In the genomic region with DNA sequence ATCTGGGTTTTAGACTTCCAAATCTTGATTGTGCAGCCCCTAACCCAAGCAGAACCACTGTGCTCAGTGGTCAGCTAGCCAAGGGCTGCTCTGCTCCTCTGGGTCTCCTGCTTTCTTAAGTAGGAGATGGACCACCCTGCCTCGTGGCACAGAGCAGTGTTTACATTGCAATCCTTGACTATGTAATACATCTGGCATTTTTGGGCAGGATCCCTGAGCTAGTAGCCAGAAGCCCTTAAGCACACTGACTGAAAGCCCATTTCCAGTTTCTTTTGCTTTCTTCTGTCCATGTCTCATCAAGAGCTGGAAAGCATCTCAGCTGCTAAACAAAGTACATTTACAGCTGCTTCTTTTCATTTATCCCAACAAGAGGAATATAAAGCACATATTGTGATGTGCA, we compare ENCODE assay signal across 10 mouse cellular contexts. TPM values are rescaled to one million over a fixed set of nuclear protein-coding genes. Genes with fewer than 3 reads are reported as not detected.
DNase-seq lines count a peak whose midpoint lies in the region; ATAC-seq and TF ChIP-seq lines count a peak whose summit lies in the region.
"Had no signal": no experiment of that assay in that cellular context is flagged by ENCODE, and none has a peak within 500 bp of the region (broad histone marks: within the 10 kb centered on the region; RNA-seq: fewer than 3 reads in every experiment).

No protein-coding gene starts in this region.

- H3K4me1 ChIP-seq in lung, embryonic 14.5 days (ENCODE audit: insufficient read depth): peaks cover 80% of the 10 kb centered on the region
- H3K4me1 ChIP-seq in lung, adult 2 months (ENCODE audit: control insufficient read depth, insufficient read depth, low read length): peaks cover 22% of the 10 kb centered on the region
- H3K4me1 ChIP-seq in embryonic facial prominence, embryonic 12.5 days: peaks cover 87% of the 10 kb centered on the region
- peaks cover 98% of the 10 kb centered on the region for H3K4me1 ChIP-seq in hindbrain, embryonic 13.5 days (replicated peaks)
- H3K4me1 ChIP-seq in neural tube, embryonic 12.5 days: peaks cover 94% of the 10 kb centered on the region

- ATAC-seq in lung, embryonic 14.5 days (ENCODE audit: insufficient read depth): peak; percentile 47; the same call in 1 of the 2 replicates
- no peak for ATAC-seq in embryonic facial prominence, embryonic 12.5 days (ENCODE audit: insufficient number of reproducible peaks, insufficient read depth, low FRiP score, low TSS enrichment)
- ATAC-seq in hindbrain, embryonic 13.5 days (ENCODE audit: low FRiP score): no peak
- ATAC-seq in neural tube, embryonic 12.5 days (ENCODE audit: low FRiP score, low read depth): no peak

- no peak for TF ChIP-seq POLR2A in lung, adult 2 months (IDR thresholded peaks at IDR 0.05; ENCODE audit: borderline replicate concordance, extremely low read depth, low read depth, low read length)

- no peak for TF ChIP-seq CTCF in lung, embryonic 14.5 days (IDR thresholded peaks at IDR 0.05; ENCODE audit: low read depth)
- no peak for TF ChIP-seq CTCF in lung, adult 2 months (IDR thresholded peaks at IDR 0.05; ENCODE audit: insufficient read depth, low read length)
- TF ChIP-seq CTCF in left cerebral cortex, adult 2 months (IDR thresholded peaks at IDR 0.05): no peak

- peak overlapping the region; percentile 72 for H3K27ac ChIP-seq in lung, embryonic 14.5 days (ENCODE audit: low read depth)
- H3K27ac ChIP-seq in embryonic facial prominence, embryonic 12.5 days: peak overlapping the region; percentile 8; the same call in 1 of the 2 replicates
- peak overlapping the region; percentile 79 for H3K27ac ChIP-seq in hindbrain, embryonic 13.5 days
- no peak overlapping the region for H3K27ac ChIP-seq in neural tube, embryonic 12.5 days
- no peak overlapping the region for H3K27ac ChIP-seq in left cerebral cortex, adult 2 months
- H3K27ac ChIP-seq: liver, embryonic 14.5 days had no signal

- peak overlapping the region; percentile 91 for H3K4me2 ChIP-seq in lung, embryonic 14.5 days
- H3K4me2 ChIP-seq in embryonic facial prominence, embryonic 12.5 days (replicated peaks): peak overlapping the region; percentile 19
- H3K4me2 ChIP-seq in hindbrain, embryonic 13.5 days: peak overlapping the region; percentile 97
- peak overlapping the region; percentile 90 for H3K4me2 ChIP-seq in neural tube, embryonic 12.5 days (replicated peaks)

- intact Hi-C loops in left cerebral cortex, adult 2 months (cut with DNase I): no loop called here
- intact Hi-C loops in heart, postnatal 14 days (cut with DNase I): no loop called here

- H3K27me3 ChIP-seq in lung, embryonic 14.5 days (ENCODE audit: insufficient read depth, low read length): no peaks in the 10 kb centered on the region
- no peaks in the 10 kb centered on the region for H3K27me3 ChIP-seq in embryonic facial prominence, embryonic 12.5 days
- H3K27me3 ChIP-seq in hindbrain, embryonic 13.5 days: no peaks in the 10 kb centered on the region
- no peaks in the 10 kb centered on the region for H3K27me3 ChIP-seq in neural tube, embryonic 12.5 days (replicated peaks)

- H3K36me3 ChIP-seq in lung, embryonic 14.5 days (ENCODE audit: insufficient read depth): peaks cover 74% of the 10 kb centered on the region
- no peaks in the 10 kb centered on the region for H3K36me3 ChIP-seq in embryonic facial prominence, embryonic 12.5 days
- H3K36me3 ChIP-seq in hindbrain, embryonic 13.5 days: 0 out of 2 replicates have a peak, but pooled peaks cover 3% of the 10 kb centered on the region
- H3K36me3 ChIP-seq in neural tube, embryonic 12.5 days: no peaks in the 10 kb centered on the region

- peak overlapping the region; percentile 24 for H3K4me3 ChIP-seq in lung, embryonic 14.5 days (ENCODE audit: low read depth, low read length)
- H3K4me3 ChIP-seq in lung, adult 2 months (replicated peaks; ENCODE audit: extremely low read depth, low read depth, low read length): no peak overlapping the region
- H3K4me3 ChIP-seq in embryonic facial prominence, embryonic 12.5 days: no peak overlapping the region
- 0 out of 2 replicates have a peak overlapping the region, but pooled peaks have one; percentile 6 for H3K4me3 ChIP-seq in hindbrain, embryonic 13.5 days
- no peak overlapping the region for H3K4me3 ChIP-seq in neural tube, embryonic 12.5 days
- H3K4me3 ChIP-seq in left cerebral cortex, adult 2 months: no peak overlapping the region

- H3K9me3 ChIP-seq in lung, embryonic 14.5 days (ENCODE audit: low read depth, low read length): no peaks in the 10 kb centered on the region
- H3K9me3 ChIP-seq in embryonic facial prominence, embryonic 12.5 days: no peaks in the 10 kb centered on the region
- no peaks in the 10 kb centered on the region for H3K9me3 ChIP-seq in hindbrain, embryonic 13.5 days
- H3K9me3 ChIP-seq in neural tube, embryonic 12.5 days: no peaks in the 10 kb centered on the region

- WGBS in lung, embryonic 14.5 days: 5% methylated on average over 1 of the region's 1 CpGs
- 11% methylated on average over 1 of the region's 1 CpGs for WGBS in lung, adult 2 months
- WGBS in embryonic facial prominence, embryonic 12.5 days: 22% methylated on average over 1 of the region's 1 CpGs
- 34% methylated on average over 1 of the region's 1 CpGs for WGBS in hindbrain, embryonic 13.5 days
- 16% methylated on average over 1 of the region's 1 CpGs for WGBS in neural tube, embryonic 12.5 days

- peak; percentile 81 for DNase-seq in lung, embryonic 14.5 days
- DNase-seq in lung, adult 2 months: no peak
- DNase-seq in left cerebral cortex, adult 2 months (ENCODE audit: extremely low spot score in 1 of 2, low spot score in 2 of 2): no peak
- no peak for DNase-seq in heart, postnatal 14 days
- DNase-seq in spleen, postnatal 14 days (ENCODE audit: low spot score in 2 of 2): no peak
- DNase-seq: gastrocnemius, postnatal 36 days had no signal

- peak overlapping the region; percentile 5; the same call in 1 of the 2 replicates for H3K9ac ChIP-seq in lung, embryonic 14.5 days
- no peak overlapping the region for H3K9ac ChIP-seq in embryonic facial prominence, embryonic 12.5 days
- H3K9ac ChIP-seq in hindbrain, embryonic 13.5 days: 0 out of 2 replicates have a peak overlapping the region, but pooled peaks have one; percentile 29
- H3K9ac ChIP-seq in neural tube, embryonic 12.5 days: no peak overlapping the region
- H3K9ac ChIP-seq: liver, embryonic 14.5 days had no signal

RNA-seq across cellular contexts. Expression of a gene that starts 17.0 kb away (rescaled TPM):
- 64.6 and 68.6 TPM in 2 replicates for polyA plus RNA-seq in lung, embryonic 14.5 days (2014; fragmentation: Nextera tagmentation; extraction: Ambion mirVana)
- 41.4 and 47.6 TPM in 2 replicates for polyA plus RNA-seq in lung, adult 2 months (2012; rRNA removed)
- 24.9 and 29.2 TPM in 2 replicates for polyA plus RNA-seq in embryonic facial prominence, embryonic 12.5 days (2016; fragmentation: Nextera tagmentation; extraction: Ambion mirVana)
- 18.0 and 19.2 TPM in 2 replicates for polyA plus RNA-seq in hindbrain, embryonic 13.5 days (2015; fragmentation: Nextera tagmentation; extraction: Ambion mirVana)
- polyA plus RNA-seq in neural tube, embryonic 12.5 days (2016; fragmentation: Nextera tagmentation; extraction: Ambion mirVana): 22.6 and 23.9 TPM in 2 replicates
- total RNA-seq in left cerebral cortex, adult 2 months (2021): 10 to 100 TPM; 53.5 to 58.2 TPM
- total RNA-seq in heart, postnatal 14 days (2021): 10 to 100 TPM; 12.0 to 16.1 TPM

RNA-seq across cellular contexts. Expression of a gene that starts 59.4 kb away (rescaled TPM):
- polyA plus RNA-seq in lung, embryonic 14.5 days (2014; fragmentation: Nextera tagmentation; extraction: Ambion mirVana): 25.9 and 27.4 TPM in 2 replicates
- polyA plus RNA-seq in lung, adult 2 months (2012; rRNA removed): 12.6 and 18.6 TPM in 2 replicates
- 21.8 and 23.7 TPM in 2 replicates for polyA plus RNA-seq in embryonic facial prominence, embryonic 12.5 days (2016; fragmentation: Nextera tagmentation; extraction: Ambion mirVana)
- polyA plus RNA-seq in hindbrain, embryonic 13.5 days (2015; fragmentation: Nextera tagmentation; extraction: Ambion mirVana): 15.7 and 16.3 TPM in 2 replicates
- polyA plus RNA-seq in neural tube, embryonic 12.5 days (2016; fragmentation: Nextera tagmentation; extraction: Ambion mirVana): 22.7 and 24.0 TPM in 2 replicates
- 1 to 10 TPM; 7.8 to 8.3 TPM for total RNA-seq in left cerebral cortex, adult 2 months (2021)
- total RNA-seq in heart, postnatal 14 days (2021): 1 to 10 TPM; 5.0 to 6.9 TPM

Comparison
In these comparisons a context has a peak if more than half of its experiments do, and no peak if none do; other contexts are left out.
1. H3K4me3 ChIP-seq: peak in lung, embryonic 14.5 days (single experiment) and hindbrain, embryonic 13.5 days (single experiment); none in lung, adult 2 months (single experiment), embryonic facial prominence, embryonic 12.5 days (single experiment), neural tube, embryonic 12.5 days (single experiment) and left cerebral cortex, adult 2 months (single experiment).
2. H3K27ac ChIP-seq: peak in lung, embryonic 14.5 days (single experiment), embryonic facial prominence, embryonic 12.5 days (single experiment) and hindbrain, embryonic 13.5 days (single experiment); none in neural tube, embryonic 12.5 days (single experiment) and left cerebral cortex, adult 2 months (single experiment).
3. H3K4me2 ChIP-seq: peak in every context shown above with its lines; median percentile 97 in hindbrain, embryonic 13.5 days; 91 in lung, embryonic 14.5 days; 90 in neural tube, embryonic 12.5 days; 19 in embryonic facial prominence, embryonic 12.5 days.
4. H3K9ac ChIP-seq: peak in lung, embryonic 14.5 days (single experiment) and hindbrain, embryonic 13.5 days (single experiment); none in embryonic facial prominence, embryonic 12.5 days (single experiment) and neural tube, embryonic 12.5 days (single experiment).